Mouse (Mus musculus): ENCODE results near the gene Wipf2.

The Wipf2 gene

GRCm38 (mm10) chr11:98854116-98854515, 9.3 kb upstream of the Wipf2 start:
- DNase-seq (ENCODE audit: low spot score): no peak

GRCm38 (mm10) chr11:98854659-98855058, 8.8 kb upstream of the Wipf2 start:
- DNase-seq (ENCODE audit: low spot score): no peak

GRCm38 (mm10) chr11:98858759-98859731, 4.4 kb upstream of the Wipf2 start:
- peak; percentile 77 for DNase-seq (ENCODE audit: low spot score)

- peak; percentile 60 for DNase-seq (ENCODE audit: low spot score)
Measured at GRCm38 (mm10) chr11:98863751-98864429, 452 bp downstream of the Wipf2 start.

GRCm38 (mm10) chr11:98867293-98867692, 3.9 kb downstream of the Wipf2 start:
- DNase-seq (ENCODE audit: low spot score): no peak

GRCm38 (mm10) chr11:98869906-98870305, 6.5 kb downstream of the Wipf2 start:
- no peak for DNase-seq (ENCODE audit: low spot score)

GRCm38 (mm10) chr11:98870791-98871190, 7.4 kb downstream of the Wipf2 start:
- no peak for DNase-seq (ENCODE audit: low spot score)

GRCm38 (mm10) chr11:98871416-98871815, 8.0 kb downstream of the Wipf2 start:
- no peak for DNase-seq (ENCODE audit: low spot score)

GRCm38 (mm10) chr11:98872040-98872439, 8.6 kb downstream of the Wipf2 start:
- DNase-seq (ENCODE audit: low spot score): no peak

- DNase-seq (ENCODE audit: low spot score): no peak
Measured at GRCm38 (mm10) chr11:98873900-98874299, 10.5 kb downstream of the Wipf2 start.

GRCm38 (mm10) chr11:98877001-98877400, 13.6 kb downstream of the Wipf2 start:
- no peak for DNase-seq (ENCODE audit: low spot score)

GRCm38 (mm10) chr11:98887703-98888102, 24.3 kb downstream of the Wipf2 start:
- DNase-seq (ENCODE audit: low spot score): no peak

GRCm38 (mm10) chr11:98889077-98889476, 25.6 kb downstream of the Wipf2 start:
- DNase-seq (ENCODE audit: low spot score): no peak

- no peak for DNase-seq (ENCODE audit: low spot score)
Measured at GRCm38 (mm10) chr11:98889977-98890376, 26.5 kb downstream of the Wipf2 start.

GRCm38 (mm10) chr11:98892426-98892825, 29.0 kb downstream of the Wipf2 start:
- no peak for DNase-seq (ENCODE audit: low spot score)

- no peak for DNase-seq (ENCODE audit: low spot score)
Measured at GRCm38 (mm10) chr11:98900529-98901125, 37.2 kb downstream of the Wipf2 start.

- no peak for DNase-seq (ENCODE audit: low spot score)
Measured at GRCm38 (mm10) chr11:98902621-98903245, 39.3 kb downstream of the Wipf2 start.

GRCm38 (mm10) chr11:98904577-98904976, 41.1 kb downstream of the Wipf2 start:
- DNase-seq (ENCODE audit: low spot score): no peak

- DNase-seq (ENCODE audit: low spot score): no peak
Measured at GRCm38 (mm10) chr11:98905033-98905432, 41.6 kb downstream of the Wipf2 start.

GRCm38 (mm10) chr11:98905583-98905982, 42.1 kb downstream of the Wipf2 start:
- DNase-seq (ENCODE audit: low spot score): no peak

- no peak for DNase-seq (ENCODE audit: low spot score)
Measured at GRCm38 (mm10) chr11:98907063-98907436, 43.6 kb downstream of the Wipf2 start.
